Mouse (Mus musculus) embryonic fibroblast, embryonic 13.5 days (primary cell): ENCODE measurements around the gene Gart.

ENCODE experiments used
- CTCF ChIP-seq: IDR thresholded peaks from 2 replicates; pipeline ENCODE4 v1.5.1; 2011; ENCODE audit warnings: mild to moderate bottlenecking, control low read depth, low read length, moderate library complexity, borderline replicate concordance; ENCODE audit not compliant: insufficient read depth
- POLR2A ChIP-seq: IDR thresholded peaks from 2 replicates; pipeline ENCODE4 v1.6.1; 2011; ENCODE audit warnings: low read depth, mild to moderate bottlenecking, control low read depth, low read length, moderate library complexity

- TF ChIP-seq CTCF (no peak), POLR2A (no peak)
Measured at GRCm38 (mm10) chr16:91639636-91640035, 7.1 kb downstream of the Gart start.
